Mouse (Mus musculus) intestine, embryonic 16.5 days (tissue): ENCODE measurements around the gene Dmac2. TPM values are rescaled to one million over a fixed set of nuclear protein-coding genes. Genes with fewer than 3 reads are reported as not detected.

Experiments used
- polyA plus RNA-seq: library from polyadenylated mRNA; unstranded; fragments of >200 nt; fragmentation: Nextera tagmentation; extraction: Ambion mirVana; gene quantifications from 2 replicates; pipeline ENCODE4 v1.2.1, GENCODE M21; 2015

The Dmac2 gene
- polyA plus RNA-seq, 1 experiment from 2014 or later = 41.8 TPM

Other genes with a start within 250 kb of the Dmac2 start
- gene Cnfn, start 249.7 kb upstream of the Dmac2 start, polyA plus RNA-seq = 0.69 and 1.1 TPM in 2 replicates
- 9.1 and 11.8 TPM in 2 replicates for gene Lipe, start 220.7 kb upstream of the Dmac2 start, polyA plus RNA-seq
- gene Cxcl17, start 206.5 kb upstream of the Dmac2 start, polyA plus RNA-seq = 0.18 and 0.43 TPM in 2 replicates
- gene Ceacam1, start 141.8 kb upstream of the Dmac2 start, polyA plus RNA-seq = 40.6 and 46.7 TPM in 2 replicates
- not detected in 2 replicates for gene Ceacam2, start 79.6 kb upstream of the Dmac2 start, polyA plus RNA-seq
- 31.8 and 43.6 TPM in 2 replicates for gene Erich4, start 3.5 kb upstream of the Dmac2 start, polyA plus RNA-seq
- gene B3gnt8, start 7.2 kb downstream of the Dmac2 start, polyA plus RNA-seq = 6.8 and 7.5 TPM in 2 replicates
- 49.3 and 50.9 TPM in 2 replicates for gene Bckdha, start 39.6 kb downstream of the Dmac2 start, polyA plus RNA-seq
- 82.6 and 87.2 TPM in 2 replicates for gene Exosc5, start 39.8 kb downstream of the Dmac2 start, polyA plus RNA-seq
- 1.6 and 2.1 TPM in 2 replicates for gene Tmem91, start 55.8 kb downstream of the Dmac2 start, polyA plus RNA-seq
- 21.4 and 22.5 TPM in 2 replicates for gene B9d2, start 61.4 kb downstream of the Dmac2 start, polyA plus RNA-seq
- gene Tgfb1, start 67.6 kb downstream of the Dmac2 start, polyA plus RNA-seq = 1.4 and 1.8 TPM in 2 replicates
- gene Ccdc97, start 99.7 kb downstream of the Dmac2 start, polyA plus RNA-seq = 21.6 and 22.0 TPM in 2 replicates
- 33.9 and 35.7 TPM in 2 replicates for gene Hnrnpul1, start 135.3 kb downstream of the Dmac2 start, polyA plus RNA-seq
- 48.8 and 58.1 TPM in 2 replicates for gene Axl, start 169.3 kb downstream of the Dmac2 start, polyA plus RNA-seq
- gene Cyp2s1, start 197.5 kb downstream of the Dmac2 start, polyA plus RNA-seq = 39.1 and 41.3 TPM in 2 replicates